Mouse (Mus musculus) CD4-positive, CD25-positive, alpha-beta regulatory T cell, adult 2 months (primary cell): ENCODE measurements around the gene Mmp1b.
"Not testable (repeated sequence)": the region's sequence is repeated elsewhere in the genome, so short reads cannot be mapped to it uniquely, and the experiment has no call there.

Experiments used
- DNase-seq: peaks from one replicate; pipeline ENCODE4 v3.0.0-alpha.2; 2012; ENCODE audit warnings: low read depth, low spot score

Mmp1b gene

GRCm38 (mm10) chr9:7387947-7388346 lies at the start of gene Mmp1b:
Gene Mmp1b (minus strand): TSS chr9:7388047.
- no peak for DNase-seq

- DNase-seq = not testable (repeated sequence)
Measured at GRCm38 (mm10) chr9:7396556-7396955, 8.7 kb upstream of the Mmp1b start.

GRCm38 (mm10) chr9:7354535-7354934 lies 33.3 kb downstream of the Mmp1b start:
- no peak for DNase-seq

- no peak for DNase-seq
Measured at GRCm38 (mm10) chr9:7345513-7345912, 42.3 kb downstream of the Mmp1b start.

- DNase-seq = no peak
Measured at GRCm38 (mm10) chr9:7344107-7344506, 43.7 kb downstream of the Mmp1b start, which contains the start of gene Mmp12. Gene Mmp12 (plus strand): TSS chr9:7344381.

GRCm38 (mm10) chr9:7336740-7337483 lies 50.9 kb downstream of the Mmp1b start:
- no peak for DNase-seq

GRCm38 (mm10) chr9:7335766-7336680 lies 51.8 kb downstream of the Mmp1b start:
- DNase-seq = no peak

GRCm38 (mm10) chr9:7331847-7332246 lies 56.0 kb downstream of the Mmp1b start:
- DNase-seq = no peak
